Mouse (Mus musculus) midbrain, embryonic 16.5 days (tissue): ENCODE measurements around the gene Uggt2. TPM values are rescaled to one million over a fixed set of nuclear protein-coding genes. Genes with fewer than 3 reads are reported as not detected.
A peak's percentile ranks its signal among the peaks of the same experiment; 100 is the strongest.

ENCODE experiments used
- ATAC-seq: fragments of 200-750 bp; cut with Nextera tagmentation; 2 replicates; pipeline ENCODE4 v1.8.0; 2017; ENCODE audit warnings: moderate TSS enrichment
- H3K27ac ChIP-seq: fragments of 300-500 bp; sonication (generic); 2 replicates; pipeline ENCODE4 v1.5.1; 2014; ENCODE audit warnings: mild to moderate bottlenecking, low read length, mixed read lengths
- H3K27me3 ChIP-seq: fragments of 300-500 bp; sonication (generic); 2 replicates; pipeline ENCODE4 v1.6.1; 2014; ENCODE audit warnings: low read depth, low read length, mixed read lengths; ENCODE audit not compliant: control insufficient read depth, insufficient read depth
- H3K36me3 ChIP-seq: fragments of 300-500 bp; sonication (generic); 2 replicates; pipeline ENCODE4 v1.6.1; 2014; ENCODE audit warnings: mild to moderate bottlenecking, low read length, moderate library complexity, mixed read lengths; ENCODE audit not compliant: control insufficient read depth, insufficient read depth
- H3K4me1 ChIP-seq: fragments of 300-500 bp; sonication (generic); 2 replicates; pipeline ENCODE4 v1.6.1; 2014; ENCODE audit warnings: mild to moderate bottlenecking, low read length, mixed read lengths; ENCODE audit not compliant: control insufficient read depth, insufficient read depth
- H3K4me2 ChIP-seq: fragments of 300-500 bp; sonication (generic); 2 replicates; pipeline ENCODE4 v1.6.1; 2014; ENCODE audit warnings: mild to moderate bottlenecking, low read length, mixed read lengths
- H3K4me3 ChIP-seq: fragments of 300-500 bp; sonication (generic); 2 replicates; pipeline ENCODE4 v1.5.1; 2014; ENCODE audit warnings: low read depth, mild to moderate bottlenecking, low read length, moderate library complexity, mixed read lengths
- H3K9ac ChIP-seq: fragments of 300-500 bp; sonication (generic); 2 replicates; pipeline ENCODE4 v1.6.1; 2014; ENCODE audit warnings: low read depth, low read length, mixed read lengths
- H3K9me3 ChIP-seq: fragments of 300-500 bp; sonication (generic); replicated peaks from 2 replicates; pipeline ENCODE4 v1.6.1; 2014; ENCODE audit warnings: mild to moderate bottlenecking, low read length, mixed read lengths; ENCODE audit not compliant: control insufficient read depth, poor library complexity, severe bottlenecking
- WGBS: fragments of 180-500 bp; shearing (Covaris S2); extraction: QIAGEN DNeasy Blood & Tissue Kit; methylation state at CpG from one replicate; pipeline ENCODE4 v1.1.7; 2014; 5-methylcytosine and 5-hydroxymethylcytosine counted together
- polyA plus RNA-seq: library from polyadenylated mRNA; unstranded; fragments of >200 nt; fragmentation: Nextera tagmentation; extraction: Ambion mirVana; gene quantifications from 2 replicates; pipeline ENCODE4 v1.2.1, GENCODE M21; 2015

The Uggt2 gene
- polyA plus RNA-seq, 1 experiment from 2014 or later: 20.0 TPM

- Histone ChIP-seq H3K4me1 (0 out of 2 replicates have a peak, but pooled peaks cover 4% of the 10 kb centered on the region), H3K9ac (no peak overlapping the region), H3K36me3 (0 out of 2 replicates have a peak, but pooled peaks cover 7% of the 10 kb centered on the region), H3K4me3 (no peak overlapping the region), H3K27me3 (no peaks in the 10 kb centered on the region), H3K9me3 (no peaks in the 10 kb centered on the region), H3K27ac (peak overlapping the region; percentile 31; the same call in 1 of the 2 replicates), H3K4me2 (peak overlapping the region; percentile 45)
- WGBS: 49% methylated on average over 12 of the region's 12 CpGs
- peak; percentile 62; the same call in 1 of the 2 replicates for ATAC-seq
Measured at GRCm38 (mm10) chr14:119013549-119013948, 85.7 kb downstream of the Uggt2 start.

- ATAC-seq: peak; percentile 92
- Histone ChIP-seq H3K4me3 (peak overlapping the region; percentile 25; the same call in 1 of the 2 replicates), H3K4me1 (peaks cover 9% of the 10 kb centered on the region), H3K27me3 (no peaks in the 10 kb centered on the region), H3K27ac (peak overlapping the region; percentile 81), H3K9ac (peak overlapping the region; percentile 52; the same call in 1 of the 2 replicates), H3K4me2 (peak overlapping the region; percentile 45), H3K9me3 (no peaks in the 10 kb centered on the region), H3K36me3 (0 out of 2 replicates have a peak, but pooled peaks cover 7% of the 10 kb centered on the region)
- WGBS: 53% methylated on average over 23 of the region's 23 CpGs
Measured at GRCm38 (mm10) chr14:119012607-119013431, 86.4 kb downstream of the Uggt2 start.

- Histone ChIP-seq H3K9ac (no peak overlapping the region), H3K4me2 (no peak overlapping the region), H3K27me3 (no peaks in the 10 kb centered on the region), H3K27ac (no peak overlapping the region), H3K36me3 (no peaks in the 10 kb centered on the region), H3K4me3 (no peak overlapping the region), H3K9me3 (no peaks in the 10 kb centered on the region), H3K4me1 (peaks cover 13% of the 10 kb centered on the region)
- 98% methylated on average over 2 of the region's 2 CpGs for WGBS
- ATAC-seq: no peak
Measured at GRCm38 (mm10) chr14:119009531-119009930, 89.7 kb downstream of the Uggt2 start.

- H3K4me2 ChIP-seq: peak overlapping the region; percentile 92
- 0 out of 2 replicates have a peak, but pooled peaks have one; percentile 7 for ATAC-seq
- H3K36me3 ChIP-seq: no peaks in the 10 kb centered on the region
- peaks cover 13% of the 10 kb centered on the region for H3K4me1 ChIP-seq
- peak overlapping the region; percentile 59 for H3K9ac ChIP-seq
- H3K9me3 ChIP-seq: no peaks in the 10 kb centered on the region
- 43% methylated on average over 7 of the region's 7 CpGs for WGBS
- H3K27ac ChIP-seq: peak overlapping the region; percentile 82
- no peaks in the 10 kb centered on the region for H3K27me3 ChIP-seq
- H3K4me3 ChIP-seq: peak overlapping the region; percentile 51
Measured at GRCm38 (mm10) chr14:119008031-119008590, 91.1 kb downstream of the Uggt2 start.

GRCm38 (mm10) chr14:119007103-119007951 lies 91.9 kb downstream of the Uggt2 start:
- H3K27ac ChIP-seq: peak overlapping the region; percentile 82
- no peaks in the 10 kb centered on the region for H3K9me3 ChIP-seq
- peak overlapping the region; percentile 51 for H3K4me3 ChIP-seq
- peak overlapping the region; percentile 59 for H3K9ac ChIP-seq
- peaks cover 9% of the 10 kb centered on the region for H3K4me1 ChIP-seq
- H3K36me3 ChIP-seq: no peaks in the 10 kb centered on the region
- peak overlapping the region; percentile 92 for H3K4me2 ChIP-seq
- WGBS: 1% methylated on average over 13 of the region's 13 CpGs
- no peaks in the 10 kb centered on the region for H3K27me3 ChIP-seq
- peak; percentile 100 for ATAC-seq

- peak overlapping the region; percentile 92 for H3K4me2 ChIP-seq
- peak overlapping the region; percentile 51 for H3K4me3 ChIP-seq
- peaks cover 5% of the 10 kb centered on the region; the same call in 1 of the 2 replicates for H3K36me3 ChIP-seq
- under 1% methylated on average over 49 of the region's 49 CpGs for WGBS
- peaks cover 9% of the 10 kb centered on the region for H3K4me1 ChIP-seq
- H3K9me3 ChIP-seq: no peaks in the 10 kb centered on the region
- H3K27me3 ChIP-seq: no peaks in the 10 kb centered on the region
- peak overlapping the region; percentile 82 for H3K27ac ChIP-seq
- H3K9ac ChIP-seq: peak overlapping the region; percentile 53
- peak; percentile 4; the same call in 1 of the 2 replicates for ATAC-seq
Measured at GRCm38 (mm10) chr14:119006441-119007102, 92.7 kb downstream of the Uggt2 start.

GRCm38 (mm10) chr14:119005834-119006233 lies 93.4 kb downstream of the Uggt2 start:
- no peak overlapping the region for H3K9ac ChIP-seq
- H3K4me1 ChIP-seq: peaks cover 9% of the 10 kb centered on the region
- peaks cover 10% of the 10 kb centered on the region; the same call in 1 of the 2 replicates for H3K36me3 ChIP-seq
- peak overlapping the region; percentile 57; the same call in 1 of the 2 replicates for H3K27ac ChIP-seq
- H3K4me2 ChIP-seq: peak overlapping the region; percentile 92
- ATAC-seq: no peak
- peak overlapping the region; percentile 10; the same call in 1 of the 2 replicates for H3K4me3 ChIP-seq
- no peaks in the 10 kb centered on the region for H3K9me3 ChIP-seq
- WGBS: 12% methylated on average over 5 of the region's 5 CpGs
- no peaks in the 10 kb centered on the region for H3K27me3 ChIP-seq

GRCm38 (mm10) chr14:119003320-119003719 lies 95.9 kb downstream of the Uggt2 start:
- Histone ChIP-seq H3K27ac (no peak overlapping the region), H3K9ac (no peak overlapping the region), H3K4me3 (no peak overlapping the region), H3K9me3 (no peaks in the 10 kb centered on the region), H3K36me3 (peaks cover 16% of the 10 kb centered on the region; the same call in 1 of the 2 replicates), H3K4me1 (peaks cover 9% of the 10 kb centered on the region), H3K27me3 (no peaks in the 10 kb centered on the region), H3K4me2 (no peak overlapping the region)
- no peak for ATAC-seq
